Mouse (Mus musculus): ENCODE data around the gene Slco2a1. TPM values are rescaled to one million over a fixed set of nuclear protein-coding genes. Genes with fewer than 3 reads are reported as not detected.

Slco2a1 gene
- polyA plus RNA-seq, 1 experiment from 2014 or later: 4.3 TPM

DNA sequence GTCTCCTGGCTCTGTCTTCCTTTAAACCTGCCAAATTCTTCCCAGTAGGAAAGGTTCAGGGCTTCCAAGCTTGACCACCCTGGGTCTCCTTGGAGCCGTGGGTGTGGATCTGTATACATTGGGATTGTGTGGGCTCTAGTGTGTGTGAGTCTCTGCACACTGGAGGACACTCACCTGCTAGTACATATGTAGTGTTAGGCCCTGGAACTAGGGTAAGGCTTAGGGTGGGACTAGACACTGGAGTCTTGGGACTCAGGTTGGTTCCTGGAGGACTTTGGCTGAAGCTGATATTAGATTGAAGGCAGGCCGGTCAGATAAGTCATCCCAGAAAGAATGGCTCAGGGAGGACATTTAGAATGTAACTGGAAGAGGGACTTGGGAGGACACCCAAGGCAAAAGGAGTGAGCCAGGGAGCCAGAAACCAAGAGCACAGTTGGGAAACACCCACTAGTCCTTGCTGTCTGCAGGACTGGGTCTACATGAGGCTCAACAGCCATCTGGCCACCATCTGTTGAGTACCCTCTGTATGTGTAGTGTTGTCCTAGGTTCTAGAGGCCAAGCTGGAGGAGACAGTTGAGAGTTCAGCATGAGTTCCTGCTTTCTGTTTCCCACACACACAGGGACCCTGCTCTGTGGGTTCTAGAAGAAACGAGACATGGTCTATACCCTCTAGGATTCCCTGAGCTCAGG lies 9.4 kb upstream of the Slco2a1 start:
- Histone ChIP-seq H3K4me1 (ENCODE audit: control insufficient read depth, insufficient read depth, low read length) (no peaks in the 10 kb centered on the region), H3K4me2 (ENCODE audit: low read length) (no peak overlapping the region), H3K36me3 (ENCODE audit: control insufficient read depth, insufficient read depth, low read length) (no peaks in the 10 kb centered on the region), H3K9ac (ENCODE audit: low read depth, low read length) (no peak overlapping the region), H3K27me3 (ENCODE audit: control insufficient read depth, insufficient read depth, low read depth, low read length) (no peaks in the 10 kb centered on the region), H3K4me3 (ENCODE audit: low read depth, low read length) (no peak overlapping the region), H3K27ac (ENCODE audit: low read length) (no peak overlapping the region), H3K9me3 (replicated peaks; ENCODE audit: control insufficient read depth, low read length, poor library complexity, severe bottlenecking) (no peaks in the 10 kb centered on the region)
- WGBS: 97% methylated on average over 3 of the region's 3 CpGs
- no peak for ATAC-seq

DNA sequence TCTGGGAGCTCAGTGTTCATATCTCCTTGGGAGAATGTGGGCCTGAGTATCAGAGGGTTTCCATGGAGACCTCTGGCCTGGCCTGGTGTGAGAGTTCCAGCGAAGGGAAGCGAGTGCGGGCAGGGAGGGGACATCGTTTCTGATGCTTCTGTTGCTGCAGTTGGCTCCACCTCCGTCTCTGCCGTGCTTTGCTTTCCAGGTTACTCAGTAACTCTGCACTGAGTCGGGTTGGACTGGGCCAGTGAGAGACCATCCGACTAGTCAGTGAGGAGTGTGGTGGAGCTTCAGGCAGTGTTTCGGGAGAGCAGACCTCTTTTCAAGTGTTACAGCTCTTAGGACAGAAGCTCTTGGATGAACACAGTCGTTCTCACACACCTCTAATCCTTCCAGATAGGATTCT lies 8.6 kb upstream of the Slco2a1 start:
- 64% methylated on average over 10 of the region's 10 CpGs for WGBS
- Histone ChIP-seq H3K4me3 (ENCODE audit: low read depth, low read length) (no peak overlapping the region), H3K9ac (ENCODE audit: low read depth, low read length) (no peak overlapping the region), H3K9me3 (replicated peaks; ENCODE audit: control insufficient read depth, low read length, poor library complexity, severe bottlenecking) (no peaks in the 10 kb centered on the region), H3K27ac (ENCODE audit: low read length) (no peak overlapping the region), H3K36me3 (ENCODE audit: control insufficient read depth, insufficient read depth, low read length) (no peaks in the 10 kb centered on the region), H3K4me2 (ENCODE audit: low read length) (no peak overlapping the region), H3K4me1 (ENCODE audit: control insufficient read depth, insufficient read depth, low read length) (no peaks in the 10 kb centered on the region), H3K27me3 (ENCODE audit: control insufficient read depth, insufficient read depth, low read depth, low read length) (no peaks in the 10 kb centered on the region)
- no peak for ATAC-seq

DNA sequence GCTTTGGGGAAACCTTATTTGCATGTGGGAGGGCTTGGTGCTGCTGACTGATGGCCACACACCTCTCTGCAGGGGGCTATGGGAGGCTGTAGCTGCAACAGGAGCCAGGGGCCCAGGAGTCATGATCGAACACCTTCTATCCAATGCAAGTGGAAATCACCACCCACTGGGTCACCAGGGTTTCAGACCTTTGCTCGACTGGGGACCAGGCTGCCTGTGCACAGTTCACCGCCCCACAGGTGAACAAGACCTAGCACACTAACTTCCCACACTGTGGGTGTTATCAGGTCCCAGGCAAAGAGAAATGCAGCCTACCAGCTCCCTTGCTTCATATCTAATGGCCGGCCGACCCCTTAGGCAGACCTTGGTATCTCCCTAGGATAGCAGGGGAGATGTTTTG lies 8.1 kb upstream of the Slco2a1 start:
- H3K27ac ChIP-seq (ENCODE audit: low read length): no peak overlapping the region
- no peak overlapping the region for H3K4me2 ChIP-seq (ENCODE audit: low read length)
- ATAC-seq: no peak
- H3K4me1 ChIP-seq (ENCODE audit: control insufficient read depth, insufficient read depth, low read length): no peaks in the 10 kb centered on the region
- H3K9me3 ChIP-seq (replicated peaks; ENCODE audit: control insufficient read depth, low read length, poor library complexity, severe bottlenecking): no peaks in the 10 kb centered on the region
- no peak overlapping the region for H3K9ac ChIP-seq (ENCODE audit: low read depth, low read length)
- WGBS: 92% methylated on average over 5 of the region's 5 CpGs
- H3K36me3 ChIP-seq (ENCODE audit: control insufficient read depth, insufficient read depth, low read length): no peaks in the 10 kb centered on the region
- no peaks in the 10 kb centered on the region for H3K27me3 ChIP-seq (ENCODE audit: control insufficient read depth, insufficient read depth, low read depth, low read length)
- no peak overlapping the region for H3K4me3 ChIP-seq (ENCODE audit: low read depth, low read length)

DNA sequence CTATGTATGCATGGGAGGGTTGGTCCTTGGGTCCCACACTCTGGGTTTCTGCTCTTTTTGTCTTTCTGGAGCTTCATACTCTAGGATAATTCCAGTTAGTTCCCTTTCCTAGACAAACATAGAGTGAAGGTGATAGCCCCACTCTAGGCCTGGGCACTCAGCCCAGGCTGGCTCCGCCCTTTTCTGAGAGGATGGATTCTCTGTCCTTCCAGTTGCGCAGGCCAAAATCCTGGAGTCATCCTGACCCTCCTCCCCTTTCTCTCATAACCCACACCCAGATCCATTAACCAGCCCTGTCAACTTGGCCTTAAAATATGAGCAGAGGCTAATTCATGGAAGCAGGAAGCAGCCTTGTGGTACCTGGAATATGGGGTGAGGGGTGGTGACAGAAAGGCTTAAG lies 6.7 kb upstream of the Slco2a1 start:
- no peak overlapping the region for H3K4me2 ChIP-seq (ENCODE audit: low read length)
- no peaks in the 10 kb centered on the region for H3K27me3 ChIP-seq (ENCODE audit: control insufficient read depth, insufficient read depth, low read depth, low read length)
- H3K27ac ChIP-seq (ENCODE audit: low read length): no peak overlapping the region
- ATAC-seq: no peak
- H3K9me3 ChIP-seq (replicated peaks; ENCODE audit: control insufficient read depth, low read length, poor library complexity, severe bottlenecking): no peaks in the 10 kb centered on the region
- no peak overlapping the region for H3K4me3 ChIP-seq (ENCODE audit: low read depth, low read length)
- H3K4me1 ChIP-seq (ENCODE audit: control insufficient read depth, insufficient read depth, low read length): no peaks in the 10 kb centered on the region
- H3K9ac ChIP-seq (ENCODE audit: low read depth, low read length): no peak overlapping the region
- H3K36me3 ChIP-seq (ENCODE audit: control insufficient read depth, insufficient read depth, low read length): no peaks in the 10 kb centered on the region
- WGBS: 98% methylated on average over 2 of the region's 2 CpGs

DNA sequence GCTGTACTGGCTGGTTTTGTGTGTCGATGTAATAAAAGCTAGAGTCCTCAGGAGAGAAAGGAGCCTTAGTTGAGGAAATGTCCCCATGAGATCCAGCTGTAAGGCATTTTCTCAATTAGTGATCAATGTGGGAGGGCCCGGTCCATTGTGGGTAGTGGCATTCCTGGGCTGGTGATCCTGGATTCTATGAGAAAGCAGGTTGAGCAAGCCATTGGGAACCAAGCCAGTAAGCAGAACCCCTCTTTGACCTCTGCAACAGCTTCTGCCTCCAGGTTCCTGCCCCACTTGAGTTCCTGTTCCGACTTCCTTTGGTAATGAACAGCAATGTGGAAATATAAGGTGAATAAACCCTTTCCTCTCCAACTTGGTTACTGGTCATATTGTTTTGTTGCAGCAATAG lies 6.1 kb upstream of the Slco2a1 start:
- WGBS: 89% methylated on average over 3 of the region's 3 CpGs
- H3K4me3 ChIP-seq (ENCODE audit: low read depth, low read length): no peak overlapping the region

DNA sequence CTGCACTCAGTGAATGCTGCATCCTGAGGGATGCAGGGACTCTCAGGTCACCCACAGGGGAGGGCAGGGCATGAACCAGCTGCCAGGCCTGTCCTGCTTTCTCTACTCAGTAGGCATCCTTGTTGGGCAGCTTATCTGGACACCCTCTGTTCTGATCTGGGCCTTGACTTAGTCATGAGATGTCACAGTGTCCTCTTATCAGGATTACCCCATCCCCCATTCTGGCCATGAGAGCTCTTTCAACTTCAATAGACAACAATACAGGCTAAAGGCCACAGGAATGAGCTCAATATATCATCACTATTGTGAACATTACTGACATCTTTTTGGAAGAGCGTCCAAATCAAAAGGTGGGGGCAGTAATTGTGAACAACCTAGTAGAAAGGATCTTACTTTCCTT lies 3.4 kb upstream of the Slco2a1 start:
- H3K27ac ChIP-seq (ENCODE audit: low read length): no peak overlapping the region
- ATAC-seq: no peak
- no peaks in the 10 kb centered on the region for H3K27me3 ChIP-seq (ENCODE audit: control insufficient read depth, insufficient read depth, low read depth, low read length)
- WGBS: 64% methylated on average over 1 of the region's 1 CpGs
- no peaks in the 10 kb centered on the region for H3K36me3 ChIP-seq (ENCODE audit: control insufficient read depth, insufficient read depth, low read length)
- H3K9ac ChIP-seq (ENCODE audit: low read depth, low read length): no peak overlapping the region
- no peaks in the 10 kb centered on the region for H3K9me3 ChIP-seq (replicated peaks; ENCODE audit: control insufficient read depth, low read length, poor library complexity, severe bottlenecking)
- H3K4me3 ChIP-seq (ENCODE audit: low read depth, low read length): no peak overlapping the region
- H3K4me1 ChIP-seq (ENCODE audit: control insufficient read depth, insufficient read depth, low read length): peaks cover 7% of the 10 kb centered on the region
- H3K4me2 ChIP-seq (ENCODE audit: low read length): no peak overlapping the region

More for the DNA sequence above, 6.1 kb upstream of the Slco2a1 start:
- ATAC-seq: no peak
- H3K36me3 ChIP-seq (ENCODE audit: control insufficient read depth, insufficient read depth, low read length): no peaks in the 10 kb centered on the region
- no peaks in the 10 kb centered on the region for H3K4me1 ChIP-seq (ENCODE audit: control insufficient read depth, insufficient read depth, low read length)
- no peak overlapping the region for H3K27ac ChIP-seq (ENCODE audit: low read length)
- no peak overlapping the region for H3K9ac ChIP-seq (ENCODE audit: low read depth, low read length)
- no peaks in the 10 kb centered on the region for H3K27me3 ChIP-seq (ENCODE audit: control insufficient read depth, insufficient read depth, low read depth, low read length)
- no peaks in the 10 kb centered on the region for H3K9me3 ChIP-seq (replicated peaks; ENCODE audit: control insufficient read depth, low read length, poor library complexity, severe bottlenecking)
- no peak overlapping the region for H3K4me2 ChIP-seq (ENCODE audit: low read length)

DNA sequence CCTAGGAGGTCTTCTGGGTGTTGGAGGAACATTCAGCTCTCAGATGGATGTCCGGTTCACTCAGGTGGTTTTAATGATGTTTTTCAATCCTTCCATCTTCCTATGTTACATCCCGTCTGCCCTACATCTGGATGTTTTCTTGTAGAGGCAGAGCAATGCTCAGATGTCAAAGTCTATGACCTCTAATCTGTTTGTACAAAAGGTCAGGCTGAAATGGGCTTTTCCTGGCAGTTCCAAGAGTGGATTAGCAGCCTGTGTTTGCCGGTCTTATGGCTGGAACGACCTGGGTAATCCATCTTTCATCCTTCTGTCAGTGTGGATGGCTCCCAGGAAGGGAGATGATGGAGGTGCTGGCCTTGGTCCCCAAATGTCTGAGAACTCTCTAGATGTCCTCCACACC lies 2.6 kb upstream of the Slco2a1 start:
- no peak for ATAC-seq
- H3K9me3 ChIP-seq (replicated peaks; ENCODE audit: control insufficient read depth, low read length, poor library complexity, severe bottlenecking): no peaks in the 10 kb centered on the region
- no peak overlapping the region for H3K27ac ChIP-seq (ENCODE audit: low read length)
- H3K9ac ChIP-seq (ENCODE audit: low read depth, low read length): no peak overlapping the region
- WGBS: 50% methylated on average over 4 of the region's 4 CpGs
- H3K4me2 ChIP-seq (ENCODE audit: low read length): no peak overlapping the region
- peaks cover 16% of the 10 kb centered on the region for H3K4me1 ChIP-seq (ENCODE audit: control insufficient read depth, insufficient read depth, low read length)
- H3K27me3 ChIP-seq (ENCODE audit: control insufficient read depth, insufficient read depth, low read depth, low read length): no peaks in the 10 kb centered on the region
- H3K36me3 ChIP-seq (ENCODE audit: control insufficient read depth, insufficient read depth, low read length): no peaks in the 10 kb centered on the region
- H3K4me3 ChIP-seq (ENCODE audit: low read depth, low read length): no peak overlapping the region

DNA sequence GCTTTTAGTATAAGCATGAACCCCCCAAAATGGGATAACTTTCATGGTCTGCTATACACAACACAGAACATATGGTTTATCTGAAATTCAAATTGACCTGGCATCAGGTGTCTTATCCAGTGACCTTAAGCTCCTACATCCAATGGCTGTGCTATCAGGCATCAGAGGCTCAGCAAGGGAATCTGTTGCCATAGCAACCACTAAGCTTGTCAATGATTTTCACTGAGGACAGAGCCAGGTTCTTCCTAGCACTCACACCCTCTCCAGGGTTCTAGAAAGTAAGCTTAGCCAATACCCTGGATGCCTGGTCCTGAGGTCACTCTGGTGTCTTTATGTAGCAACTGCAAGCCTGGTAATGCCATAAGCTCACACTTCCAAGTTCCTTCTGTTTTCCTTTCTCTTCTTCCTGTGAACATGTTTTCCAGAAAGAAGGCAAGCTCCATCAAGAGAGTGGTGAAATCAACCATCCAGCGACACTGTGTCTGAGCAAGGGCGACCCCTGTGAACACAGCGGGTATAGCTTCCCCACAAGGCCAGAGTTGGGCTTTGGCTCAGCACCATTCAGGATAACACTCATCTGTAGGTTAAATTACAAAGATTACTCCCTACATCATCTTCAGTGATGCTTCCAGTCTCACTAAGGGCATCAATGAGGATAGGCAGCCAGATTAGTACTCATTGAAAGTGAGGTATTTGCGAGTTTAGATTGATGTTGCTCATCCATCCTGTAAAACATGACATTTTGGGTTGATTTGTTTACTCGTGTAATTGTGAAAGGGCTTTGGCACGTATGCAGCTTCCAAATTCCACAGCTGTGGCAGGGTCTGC lies 2.0 kb downstream of the Slco2a1 start:
- peaks cover 27% of the 10 kb centered on the region for H3K4me1 ChIP-seq (ENCODE audit: control insufficient read depth, insufficient read depth, low read length)
- peak overlapping the region; percentile 38 for H3K27ac ChIP-seq (ENCODE audit: low read length)
- no peaks in the 10 kb centered on the region for H3K36me3 ChIP-seq (ENCODE audit: control insufficient read depth, insufficient read depth, low read length)
- no peak overlapping the region for H3K9ac ChIP-seq (ENCODE audit: low read depth, low read length)
- no peak overlapping the region for H3K4me2 ChIP-seq (ENCODE audit: low read length)
- peak; percentile 74; the same call in 1 of the 2 replicates for ATAC-seq
- no peak overlapping the region for H3K4me3 ChIP-seq (ENCODE audit: low read depth, low read length)
- 53% methylated on average over 6 of the region's 6 CpGs for WGBS
- H3K9me3 ChIP-seq (replicated peaks; ENCODE audit: control insufficient read depth, low read length, poor library complexity, severe bottlenecking): no peaks in the 10 kb centered on the region
- no peaks in the 10 kb centered on the region for H3K27me3 ChIP-seq (ENCODE audit: control insufficient read depth, insufficient read depth, low read depth, low read length)

DNA sequence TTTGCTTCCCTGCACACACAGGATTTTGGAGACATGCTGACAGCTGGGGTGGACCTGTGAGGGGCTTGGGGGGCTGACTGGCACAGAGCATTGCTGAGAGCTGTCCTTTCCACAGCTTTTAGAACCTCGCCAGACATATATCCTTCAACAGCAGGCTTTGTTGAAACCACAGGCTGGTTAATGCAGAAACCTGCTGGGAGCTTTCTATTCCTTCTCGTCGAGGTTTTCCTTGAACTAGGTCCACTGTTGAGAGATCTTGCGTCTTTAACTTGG lies 2.6 kb downstream of the Slco2a1 start:
- no peak for ATAC-seq
- H3K4me1 ChIP-seq (ENCODE audit: control insufficient read depth, insufficient read depth, low read length): peaks cover 27% of the 10 kb centered on the region
- peak overlapping the region; percentile 38 for H3K27ac ChIP-seq (ENCODE audit: low read length)
- no peak overlapping the region for H3K4me3 ChIP-seq (ENCODE audit: low read depth, low read length)
- 70% methylated on average over 4 of the region's 4 CpGs for WGBS
- H3K27me3 ChIP-seq (ENCODE audit: control insufficient read depth, insufficient read depth, low read depth, low read length): no peaks in the 10 kb centered on the region
- no peaks in the 10 kb centered on the region for H3K36me3 ChIP-seq (ENCODE audit: control insufficient read depth, insufficient read depth, low read length)
- no peak overlapping the region for H3K4me2 ChIP-seq (ENCODE audit: low read length)
- H3K9me3 ChIP-seq (replicated peaks; ENCODE audit: control insufficient read depth, low read length, poor library complexity, severe bottlenecking): no peaks in the 10 kb centered on the region
- no peak overlapping the region for H3K9ac ChIP-seq (ENCODE audit: low read depth, low read length)

Data from midbrain, embryonic 16.5 days (tissue).